Mouse (Mus musculus) olfactory bulb, adult 2 months (tissue): ENCODE measurements around the gene Pim1.

Experiments used
- CTCF ChIP-seq: fragments of 200-500 bp; IDR thresholded peaks from 2 replicates; pipeline ENCODE4 v1.5.1; 2012; ENCODE audit warnings: low read depth, mild to moderate bottlenecking, low read length, moderate library complexity; ENCODE audit not compliant: insufficient read depth
- POLR2A ChIP-seq: fragments of 200-500 bp; IDR thresholded peaks from 2 replicates; pipeline ENCODE4 v1.6.1; 2012; ENCODE audit warnings: mild to moderate bottlenecking, low read depth, low read length, moderate library complexity; ENCODE audit not compliant: insufficient read depth

DNA sequence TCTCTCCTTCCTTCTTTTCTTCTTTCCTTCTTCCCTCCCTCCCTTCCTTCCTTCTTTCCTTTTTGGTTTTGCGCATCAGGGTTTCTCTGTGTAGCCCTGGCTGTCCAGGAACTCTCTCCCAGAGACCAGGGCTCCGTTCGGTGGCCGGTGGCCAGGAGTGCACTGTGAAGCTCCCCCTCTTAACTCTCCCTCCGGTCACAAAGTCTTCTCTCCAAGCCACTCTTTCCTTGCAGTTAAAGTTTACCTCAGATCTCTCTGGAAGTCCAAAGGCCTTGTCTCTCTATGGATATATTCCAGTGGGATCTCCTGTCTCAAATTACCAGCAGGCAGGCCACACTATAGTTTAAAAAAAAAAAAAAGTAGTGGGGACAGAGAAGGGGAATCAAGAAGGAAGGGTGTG is 54.7 kb downstream of the Pim1 start:
- no peak for TF ChIP-seq CTCF
- TF ChIP-seq POLR2A = no peak
